Mouse (Mus musculus): ENCODE data around the gene Elk3. TPM values are rescaled to one million over a fixed set of nuclear protein-coding genes. Genes with fewer than 3 reads are reported as not detected.
"Not testable (repeated sequence)": the region's sequence is repeated elsewhere in the genome, so short reads cannot be mapped to it uniquely, and the experiment has no call there.

Elk3 gene
- 10.4 and 13.0 TPM in 2 replicates for polyA plus RNA-seq (2015; fragmentation: Nextera tagmentation; extraction: Ambion mirVana)

GRCm38 (mm10) chr10:93310721-93311411, at the start of gene Elk3:
Gene Elk3, minus strand, starts transcription at chr10:93311135.
- peaks cover 5% of the 10 kb centered on the region; the same call in 1 of the 2 replicates for H3K9me3 ChIP-seq
- ATAC-seq (ENCODE audit: low FRiP score): peak; percentile 46
- peak within 1 kb of the TSS; percentile 81 for H3K9ac ChIP-seq
- H3K4me1 ChIP-seq (replicated peaks): peaks cover 23% of the 10 kb centered on the region
- no peaks in the 10 kb centered on the region for H3K36me3 ChIP-seq
- H3K27me3 ChIP-seq: peaks cover 25% of the 10 kb centered on the region
- H3K4me3 ChIP-seq: peak within 1 kb of the TSS; percentile 59
- WGBS: under 1% methylated on average over 50 of the region's 53 CpGs
- H3K4me2 ChIP-seq: peak within 1 kb of the TSS; percentile 99
- H3K27ac ChIP-seq: peak within 1 kb of the TSS; percentile 79

- H3K9me3 ChIP-seq: no peaks in the 10 kb centered on the region
- 55% methylated on average over 3 of the region's 3 CpGs for WGBS
- no peaks in the 10 kb centered on the region for H3K27me3 ChIP-seq
- H3K4me3 ChIP-seq: no peak overlapping the region
- no peak overlapping the region for H3K27ac ChIP-seq
- no peak overlapping the region for H3K9ac ChIP-seq
- no peaks in the 10 kb centered on the region; the same call in 1 of the 2 replicates for H3K4me1 ChIP-seq (replicated peaks)
- no peaks in the 10 kb centered on the region for H3K36me3 ChIP-seq
- ATAC-seq (ENCODE audit: low FRiP score): no peak
- H3K4me2 ChIP-seq: no peak overlapping the region
Measured at GRCm38 (mm10) chr10:93360623-93361022, 49.7 kb upstream of the Elk3 start.

GRCm38 (mm10) chr10:93360190-93360589, 49.3 kb upstream of the Elk3 start:
- ATAC-seq (ENCODE audit: low FRiP score); H3K4me1 ChIP-seq (replicated peaks); H3K27me3 ChIP-seq; H3K27ac ChIP-seq; H3K4me3 ChIP-seq; H3K9ac ChIP-seq; H3K36me3 ChIP-seq; H3K4me2 ChIP-seq; H3K9me3 ChIP-seq: not testable (repeated sequence)
- 80% methylated on average over 4 of the region's 4 CpGs for WGBS

- Histone ChIP-seq H3K36me3 (no peaks in the 10 kb centered on the region), H3K27ac (no peak overlapping the region), H3K4me1 (replicated peaks) (no peaks in the 10 kb centered on the region; the same call in 1 of the 2 replicates), H3K9me3 (no peaks in the 10 kb centered on the region), H3K27me3 (no peaks in the 10 kb centered on the region), H3K4me2 (no peak overlapping the region), H3K4me3 (no peak overlapping the region), H3K9ac (no peak overlapping the region)
- no peak for ATAC-seq (ENCODE audit: low FRiP score)
- 80% methylated on average over 7 of the region's 7 CpGs for WGBS
Measured at GRCm38 (mm10) chr10:93359339-93359863, 48.5 kb upstream of the Elk3 start.

GRCm38 (mm10) chr10:93358878-93359277, 47.9 kb upstream of the Elk3 start:
- no peaks in the 10 kb centered on the region; the same call in 1 of the 2 replicates for H3K4me1 ChIP-seq (replicated peaks)
- ATAC-seq (ENCODE audit: low FRiP score): no peak
- WGBS: 86% methylated on average over 4 of the region's 4 CpGs
- H3K27ac ChIP-seq: no peak overlapping the region
- no peak overlapping the region for H3K4me3 ChIP-seq
- no peaks in the 10 kb centered on the region for H3K27me3 ChIP-seq
- no peaks in the 10 kb centered on the region for H3K9me3 ChIP-seq
- no peak overlapping the region for H3K4me2 ChIP-seq
- H3K36me3 ChIP-seq: no peaks in the 10 kb centered on the region
- H3K9ac ChIP-seq: no peak overlapping the region

GRCm38 (mm10) chr10:93357162-93357561, 46.2 kb upstream of the Elk3 start:
- Histone ChIP-seq H3K9ac (no peak overlapping the region), H3K9me3 (no peaks in the 10 kb centered on the region), H3K27me3 (no peaks in the 10 kb centered on the region), H3K4me2 (no peak overlapping the region), H3K27ac (no peak overlapping the region), H3K4me1 (replicated peaks) (no peaks in the 10 kb centered on the region; the same call in 1 of the 2 replicates), H3K36me3 (no peaks in the 10 kb centered on the region), H3K4me3 (no peak overlapping the region)
- ATAC-seq (ENCODE audit: low FRiP score): no peak
- 89% methylated on average over 5 of the region's 5 CpGs for WGBS

GRCm38 (mm10) chr10:93356122-93356521, 45.2 kb upstream of the Elk3 start:
- ATAC-seq (ENCODE audit: low FRiP score): no peak
- Histone ChIP-seq H3K4me2 (no peak overlapping the region), H3K27me3 (no peaks in the 10 kb centered on the region), H3K36me3 (no peaks in the 10 kb centered on the region), H3K27ac (no peak overlapping the region), H3K4me3 (no peak overlapping the region), H3K9me3 (no peaks in the 10 kb centered on the region), H3K9ac (no peak overlapping the region), H3K4me1 (replicated peaks) (no peaks in the 10 kb centered on the region; the same call in 1 of the 2 replicates)
- 88% methylated on average over 9 of the region's 9 CpGs for WGBS

GRCm38 (mm10) chr10:93355276-93355927, 44.5 kb upstream of the Elk3 start:
- no peak for ATAC-seq (ENCODE audit: low FRiP score)
- no peak overlapping the region for H3K4me2 ChIP-seq
- no peaks in the 10 kb centered on the region for H3K9me3 ChIP-seq
- H3K27ac ChIP-seq: no peak overlapping the region
- H3K4me3 ChIP-seq: no peak overlapping the region
- no peaks in the 10 kb centered on the region for H3K27me3 ChIP-seq
- no peak overlapping the region for H3K9ac ChIP-seq
- no peaks in the 10 kb centered on the region for H3K36me3 ChIP-seq
- WGBS: 36% methylated on average over 8 of the region's 8 CpGs
- no peaks in the 10 kb centered on the region; the same call in 1 of the 2 replicates for H3K4me1 ChIP-seq (replicated peaks)

GRCm38 (mm10) chr10:93353545-93354326, 42.8 kb upstream of the Elk3 start:
- ATAC-seq (ENCODE audit: low FRiP score): no peak
- H3K4me3 ChIP-seq: no peak overlapping the region
- WGBS: 82% methylated on average over 10 of the region's 10 CpGs
- no peaks in the 10 kb centered on the region for H3K27me3 ChIP-seq
- no peaks in the 10 kb centered on the region for H3K36me3 ChIP-seq
- no peak overlapping the region for H3K27ac ChIP-seq
- no peak overlapping the region for H3K4me2 ChIP-seq
- no peaks in the 10 kb centered on the region; the same call in 1 of the 2 replicates for H3K4me1 ChIP-seq (replicated peaks)
- H3K9me3 ChIP-seq: no peaks in the 10 kb centered on the region
- no peak overlapping the region for H3K9ac ChIP-seq

- no peak for ATAC-seq (ENCODE audit: low FRiP score)
- Histone ChIP-seq H3K9me3 (no peaks in the 10 kb centered on the region), H3K27ac (peak overlapping the region; percentile 8; the same call in 1 of the 2 replicates), H3K27me3 (no peaks in the 10 kb centered on the region), H3K36me3 (no peaks in the 10 kb centered on the region), H3K4me1 (replicated peaks) (peaks cover 12% of the 10 kb centered on the region), H3K4me3 (no peak overlapping the region), H3K9ac (no peak overlapping the region), H3K4me2 (no peak overlapping the region)
- WGBS: 71% methylated on average over 14 of the region's 14 CpGs
Measured at GRCm38 (mm10) chr10:93347918-93348505, 37.1 kb upstream of the Elk3 start.

- H3K27ac ChIP-seq: 0 out of 2 replicates have a peak overlapping the region, but pooled peaks have one; percentile 8
- H3K27me3 ChIP-seq: no peaks in the 10 kb centered on the region
- no peak overlapping the region for H3K4me3 ChIP-seq
- peaks cover 12% of the 10 kb centered on the region for H3K4me1 ChIP-seq (replicated peaks)
- H3K4me2 ChIP-seq: no peak overlapping the region
- H3K36me3 ChIP-seq: no peaks in the 10 kb centered on the region
- no peak overlapping the region for H3K9ac ChIP-seq
- no peak for ATAC-seq (ENCODE audit: low FRiP score)
- no peaks in the 10 kb centered on the region for H3K9me3 ChIP-seq
- WGBS: 76% methylated on average over 7 of the region's 7 CpGs
Measured at GRCm38 (mm10) chr10:93347387-93347786, 36.5 kb upstream of the Elk3 start.

Measured in hindbrain, embryonic 13.5 days (tissue).